In genomic region chr11:63128784-63129183, GRCm38 (mm10) we compare ENCODE assay signal across 7 mouse cellular contexts. TPM values are rescaled to one million over a fixed set of nuclear protein-coding genes. Genes with fewer than 3 reads are reported as not detected.
A peak's percentile ranks its signal among the peaks of the same experiment; 100 is the strongest.
DNase-seq lines count a peak whose midpoint lies in the region; ATAC-seq and TF ChIP-seq lines count a peak whose summit lies in the region.

Gene Pmp22 (plus strand): TSS chr11:63128982.

- intact Hi-C loops in gastrocnemius, adult 2 months (cut with DNase I) = no loop called here

- peak; percentile 36 for DNase-seq in 3T3-L1 (ENCODE audit: low read depth, low spot score)
- DNase-seq in NIH3T3 (ENCODE audit: low read depth) = peak; percentile 56
- DNase-seq in gastrocnemius, adult 2 months = peak; percentile 78
- DNase-seq in hindbrain, embryonic 14.5 days (ENCODE audit: low spot score) = no peak
- DNase-seq in liver, postnatal 0 days = no peak
- DNase-seq in cerebellum, adult 11-12 months = no peak

- peak within 1 kb of the TSS; percentile 91 for H3K27ac ChIP-seq in gastrocnemius, adult 2 months
- H3K27ac ChIP-seq in hindbrain, embryonic 14.5 days = no peak within 1 kb of the TSS
- H3K27ac ChIP-seq in liver, postnatal 0 days (ENCODE audit: low read depth) = no peak within 1 kb of the TSS

- no peak for TF ChIP-seq EP300 in liver, postnatal 0 days (IDR thresholded peaks at IDR 0.05; ENCODE audit: low read depth)

- no peak for TF ChIP-seq CTCF in gastrocnemius, adult 2 months (IDR thresholded peaks at IDR 0.05)
- TF ChIP-seq CTCF in liver, postnatal 0 days (IDR thresholded peaks at IDR 0.05; ENCODE audit: low read depth) = no peak

- no peaks in the 10 kb centered on the region for H3K36me3 ChIP-seq in hindbrain, embryonic 14.5 days (replicated peaks; ENCODE audit: control insufficient read depth, insufficient read depth)
- no peaks in the 10 kb centered on the region for H3K36me3 ChIP-seq in liver, postnatal 0 days (replicated peaks; ENCODE audit: insufficient read depth, low read length)

- peaks cover 46% of the 10 kb centered on the region for H3K27me3 ChIP-seq in hindbrain, embryonic 14.5 days (ENCODE audit: control insufficient read depth, insufficient read depth, low read length)
- H3K27me3 ChIP-seq in liver, postnatal 0 days (ENCODE audit: insufficient read depth, low read length) = peaks cover 17% of the 10 kb centered on the region

- H3K9ac ChIP-seq in hindbrain, embryonic 14.5 days = no peak within 1 kb of the TSS
- H3K9ac ChIP-seq in liver, postnatal 0 days (replicated peaks) = no peak within 1 kb of the TSS

- ATAC-seq in hindbrain, embryonic 14.5 days (ENCODE audit: low FRiP score) = no peak
- ATAC-seq in liver, postnatal 0 days = no peak
- no peak for ATAC-seq in CD4-positive, CD25-positive, alpha-beta regulatory T cell, adult 4 months

- no peaks in the 10 kb centered on the region for H3K9me3 ChIP-seq in hindbrain, embryonic 14.5 days (ENCODE audit: control insufficient read depth, low read length)
- H3K9me3 ChIP-seq in liver, postnatal 0 days (ENCODE audit: low read length) = no peaks in the 10 kb centered on the region

- WGBS in hindbrain, embryonic 14.5 days = 78% methylated on average over 2 of the region's 2 CpGs
- WGBS in liver, postnatal 0 days (ENCODE audit: insufficient replicate concordance) = 45% methylated on average over 2 of the region's 2 CpGs

- H3K4me2 ChIP-seq in hindbrain, embryonic 14.5 days (replicated peaks) = no peak within 1 kb of the TSS
- no peak within 1 kb of the TSS for H3K4me2 ChIP-seq in liver, postnatal 0 days (ENCODE audit: low read depth, low read length)

- H3K4me1 ChIP-seq in hindbrain, embryonic 14.5 days (replicated peaks; ENCODE audit: control insufficient read depth, insufficient read depth, low read length) = peaks cover 26% of the 10 kb centered on the region; the same call in 1 of the 2 replicates
- H3K4me1 ChIP-seq in liver, postnatal 0 days (ENCODE audit: insufficient read depth) = peaks cover 6% of the 10 kb centered on the region; the same call in 1 of the 2 replicates

- H3K4me3 ChIP-seq in gastrocnemius, adult 2 months = peak within 1 kb of the TSS; percentile 83
- H3K4me3 ChIP-seq in hindbrain, embryonic 14.5 days (replicated peaks; ENCODE audit: low read length) = no peak within 1 kb of the TSS
- no peak within 1 kb of the TSS for H3K4me3 ChIP-seq in liver, postnatal 0 days (ENCODE audit: low read depth, low read length)

RNA-seq across cellular contexts. Expression of gene Pmp22, which starts in this region (rescaled TPM):
- total RNA-seq in gastrocnemius, adult 2 months (2021) = 10 to 100 TPM; 28.8 to 43.1 TPM
- polyA plus RNA-seq in hindbrain, embryonic 14.5 days (2014; fragmentation: Nextera tagmentation; extraction: Ambion mirVana) = 39.7 and 41.1 TPM in 2 replicates
- polyA plus RNA-seq in liver, postnatal 0 days (2015; fragmentation: Nextera tagmentation; extraction: Ambion mirVana) = 12.1 and 12.9 TPM in 2 replicates
- not detected for polyA plus RNA-seq in CD4-positive, CD25-positive, alpha-beta regulatory T cell, adult 4 months (2017; shearing (Covaris generic))

Comparison
In these comparisons a context has a peak if more than half of its experiments do, and no peak if none do; other contexts are left out.
1. RNA of gene Pmp22 (polyA plus RNA-seq): 39.7 to 41.1 TPM in hindbrain, embryonic 14.5 days and 12.1 to 12.9 TPM in liver, postnatal 0 days; not detected in CD4-positive, CD25-positive, alpha-beta regulatory T cell, adult 4 months; every median in the first group is over 10 times any median in the second.
2. DNase-seq: peak in 3T3-L1 (single experiment), NIH3T3 (single experiment) and gastrocnemius, adult 2 months (single experiment); none in hindbrain, embryonic 14.5 days (single experiment), liver, postnatal 0 days (single experiment) and cerebellum, adult 11-12 months (single experiment).